Mouse (Mus musculus) stomach, adult 2 months (tissue): ENCODE measurements around the gene Tnfsf13. TPM values are rescaled to one million over a fixed set of nuclear protein-coding genes. Genes with fewer than 3 reads are reported as not detected.

Experiments used
- polyA plus RNA-seq: library from polyadenylated mRNA; depleted of rRNA; stranded (reverse); fragments of >200 nt; gene quantifications from 2 replicates; pipeline ENCODE4 v1.2.3, GENCODE M21; 2012; rRNA removed

The Tnfsf13 gene
- polyA plus RNA-seq: 1.0 and 1.7 TPM in 2 replicates

GRCm38 (mm10) chr11:69685526-69686148 is at the start of gene Tnfsf13:
Tnfsf13 (minus strand) TSS chr11:69685784.

DNA sequence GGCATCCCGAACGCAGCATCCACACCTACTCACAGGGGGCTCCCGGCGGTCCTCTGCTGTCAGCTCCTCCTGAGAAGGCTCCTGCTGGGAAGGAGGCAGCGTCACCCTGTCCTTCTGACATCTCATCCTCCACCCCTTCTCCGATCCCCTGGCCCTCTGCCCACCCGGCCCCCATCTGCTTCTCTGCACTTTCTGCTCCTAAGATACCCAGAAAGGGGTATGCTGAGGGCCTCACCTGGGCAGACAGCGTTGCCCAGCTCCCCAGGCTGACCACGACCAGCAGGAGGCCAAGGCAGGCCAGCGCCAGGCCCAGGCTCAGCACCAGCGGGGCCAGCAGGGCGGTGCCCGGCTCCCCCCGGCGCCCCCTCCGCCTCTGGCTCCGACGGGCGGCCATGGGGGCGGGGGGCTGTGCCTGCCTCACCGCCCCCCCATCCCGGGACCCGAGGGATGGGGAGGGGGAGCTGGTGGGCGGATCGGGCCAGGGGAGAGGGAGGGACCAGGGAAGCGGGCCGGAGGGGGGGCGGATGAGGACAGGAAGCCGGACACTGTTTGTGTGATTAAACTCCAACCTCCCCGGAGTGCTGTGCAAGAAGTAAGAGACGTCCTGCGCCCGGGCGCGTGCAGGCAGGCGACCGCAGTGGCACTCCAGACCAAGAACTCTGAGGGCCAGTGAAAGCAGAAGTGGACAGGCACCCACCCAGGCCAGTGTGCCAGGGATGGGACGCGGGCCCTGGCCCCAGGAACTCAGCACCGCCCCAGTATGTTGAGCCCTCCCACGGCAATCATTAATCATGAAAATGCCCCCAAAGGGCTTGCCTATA is 10.0 kb upstream of the Tnfsf13 start, which contains the start of the genes Tnfsf12 and Tnfsfm13:
TSS of gene Tnfsf12 (minus strand) at position 489 of the 821 bp plus-strand sequence.
TSS of gene Tnfsfm13 (minus strand) at position 738 of the 821 bp plus-strand sequence.

GRCm38 (mm10) chr11:69681314-69682208 is 4.0 kb downstream of the Tnfsf13 start, which contains the start of gene Senp3:
Senp3 (minus strand) TSS chr11:69682084.

DNA sequence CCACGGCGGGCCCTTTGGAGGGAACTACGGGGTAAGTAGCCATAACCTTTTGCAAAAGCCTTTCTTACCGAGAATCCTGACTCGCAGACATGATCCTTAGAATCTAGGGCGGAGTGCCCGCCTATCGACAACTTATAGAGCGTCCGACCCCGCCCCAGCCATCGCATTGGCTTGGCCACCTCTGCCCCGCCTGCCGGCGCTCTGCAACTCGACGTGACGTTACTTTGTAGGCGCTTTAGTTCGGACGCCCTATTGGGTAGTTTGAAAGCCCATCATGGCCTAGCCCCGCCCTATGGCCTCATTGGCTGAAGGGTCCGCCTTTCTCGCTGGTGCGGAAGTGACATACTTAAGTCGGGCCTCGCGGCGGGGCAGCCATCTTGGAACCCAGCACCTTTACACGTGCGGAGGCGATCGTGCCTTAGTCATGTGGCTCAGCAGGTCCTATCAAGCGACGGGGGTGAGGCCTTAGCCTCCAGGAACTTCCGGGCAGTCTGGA is 13.3 kb downstream of the Tnfsf13 start, which contains the start of gene Eif4a1:
TSS of gene Eif4a1 (minus strand) at position 213 of the 496 bp plus-strand sequence.

GRCm38 (mm10) chr11:69665961-69666664 is 19.5 kb downstream of the Tnfsf13 start, which contains the start of gene Cd68:
Cd68 (minus strand) TSS chr11:69666153.

DNA sequence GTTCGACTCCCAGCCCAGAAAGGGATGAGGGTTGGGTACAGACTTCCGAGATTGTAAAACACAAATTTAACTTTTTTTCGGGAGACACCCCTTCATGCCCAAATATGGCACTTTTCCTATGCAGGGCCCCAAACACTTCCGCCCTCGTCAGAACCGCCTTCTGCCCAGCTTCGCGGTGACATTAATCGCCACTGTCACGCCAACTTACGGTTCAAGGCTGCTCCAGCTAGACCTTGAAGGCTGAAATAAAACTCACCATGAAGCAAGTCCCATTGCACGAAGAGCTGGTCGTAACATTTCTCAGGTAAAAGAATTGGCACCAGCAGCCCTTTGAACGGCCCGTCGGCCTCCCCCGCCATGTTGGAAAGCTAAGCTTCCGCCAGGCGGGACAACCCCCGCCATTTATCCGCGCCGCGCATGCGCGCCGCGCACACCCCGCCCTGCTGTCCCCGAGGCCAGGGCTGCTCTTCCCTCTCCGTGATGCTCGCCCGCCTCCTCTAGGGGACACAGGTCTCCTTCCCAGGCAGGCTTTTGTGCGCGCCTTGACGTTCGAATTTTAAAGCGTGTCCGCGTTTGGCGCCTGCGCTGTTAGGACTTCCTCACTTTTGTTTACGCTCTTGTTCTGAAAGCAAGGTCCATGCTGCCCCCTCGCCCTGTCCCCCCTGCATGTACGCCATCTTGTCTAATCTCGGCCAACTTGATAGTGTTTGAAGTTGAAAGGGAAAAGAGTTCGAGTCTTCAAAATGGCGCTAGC is 23.2 kb downstream of the Tnfsf13 start, which contains the start of gene Mpdu1:
TSS of gene Mpdu1 (minus strand) at position 430 of the 754 bp plus-strand sequence.

GRCm38 (mm10) chr11:69655264-69656064 is 30.1 kb downstream of the Tnfsf13 start, which contains the start of gene Sox15:
Sox15 (plus strand) TSS chr11:69655314.

Other genes with a start within 250 kb of the Tnfsf13 start
- 0.01 and 0.08 TPM in 2 replicates for gene Dnah2, start 136.7 kb downstream of the Tnfsf13 start, polyA plus RNA-seq
- gene Efnb3, start 125.6 kb downstream of the Tnfsf13 start, polyA plus RNA-seq: 0.27 and 0.34 TPM in 2 replicates
- 8.5 and 11.1 TPM in 2 replicates for gene Wrap53, start 105.5 kb downstream of the Tnfsf13 start, polyA plus RNA-seq
- 22.0 and 27.4 TPM in 2 replicates for gene Trp53, start 105.4 kb downstream of the Tnfsf13 start, polyA plus RNA-seq
- gene Atp1b2, start 79.8 kb downstream of the Tnfsf13 start, polyA plus RNA-seq: 4.4 and 7.2 TPM in 2 replicates
- gene Shbg, start 67.9 kb downstream of the Tnfsf13 start, polyA plus RNA-seq: not detected in 2 replicates
- gene Sat2, start 63.8 kb downstream of the Tnfsf13 start, polyA plus RNA-seq: 0.60 and 0.94 TPM in 2 replicates
- 26.3 and 30.1 TPM in 2 replicates for gene Fxr2, start 52.8 kb downstream of the Tnfsf13 start, polyA plus RNA-seq
- gene Sox15, start 30.5 kb downstream of the Tnfsf13 start, polyA plus RNA-seq: 5.0 and 6.1 TPM in 2 replicates
- gene Mpdu1, start 23.1 kb downstream of the Tnfsf13 start, polyA plus RNA-seq: 79.1 and 96.6 TPM in 2 replicates
- gene Cd68, start 19.6 kb downstream of the Tnfsf13 start, polyA plus RNA-seq: 19.8 and 26.7 TPM in 2 replicates
- gene Eif4a1, start 13.4 kb downstream of the Tnfsf13 start, polyA plus RNA-seq: 47.2 and 66.8 TPM in 2 replicates
- 10.6 and 12.6 TPM in 2 replicates for gene Senp3, start 3.7 kb downstream of the Tnfsf13 start, polyA plus RNA-seq
- 15.9 and 22.7 TPM in 2 replicates for gene Tnfsf12, start 10.1 kb upstream of the Tnfsf13 start, polyA plus RNA-seq
- 4.2 and 5.1 TPM in 2 replicates for gene Tnfsfm13, start 10.3 kb upstream of the Tnfsf13 start, polyA plus RNA-seq
- 7.3 and 12.3 TPM in 2 replicates for gene Polr2a, start 72.9 kb upstream of the Tnfsf13 start, polyA plus RNA-seq
- gene Slc35g3, start 76.2 kb upstream of the Tnfsf13 start, polyA plus RNA-seq: 0.12 and 0.19 TPM in 2 replicates
- 10.3 and 17.5 TPM in 2 replicates for gene Zbtb4, start 80.1 kb upstream of the Tnfsf13 start, polyA plus RNA-seq
- gene Chrnb1, start 110.2 kb upstream of the Tnfsf13 start, polyA plus RNA-seq: 3.2 and 5.8 TPM in 2 replicates
- gene Fgf11, start 116.1 kb upstream of the Tnfsf13 start, polyA plus RNA-seq: 2.3 and 2.6 TPM in 2 replicates
- 23.4 and 35.3 TPM in 2 replicates for gene Tmem102, start 119.8 kb upstream of the Tnfsf13 start, polyA plus RNA-seq
- gene Gm39566, start 129.5 kb upstream of the Tnfsf13 start, polyA plus RNA-seq: not detected in 2 replicates
- not detected in 2 replicates for gene Spem2, start 132.7 kb upstream of the Tnfsf13 start, polyA plus RNA-seq
- 0.05 TPM in 1 of 2 replicates, not detected in the other for gene Spem1, start 136.4 kb upstream of the Tnfsf13 start, polyA plus RNA-seq
- 10.0 and 11.0 TPM in 2 replicates for gene Nlgn2, start 152.0 kb upstream of the Tnfsf13 start, polyA plus RNA-seq
- 105 and 145 TPM in 2 replicates for gene Tmem256, start 152.7 kb upstream of the Tnfsf13 start, polyA plus RNA-seq
- gene Plscr3, start 160.6 kb upstream of the Tnfsf13 start, polyA plus RNA-seq: 51.9 and 53.6 TPM in 2 replicates
- 18.6 and 19.9 TPM in 2 replicates for gene Tnk1, start 172.9 kb upstream of the Tnfsf13 start, polyA plus RNA-seq
- gene Tmem95, start 192.2 kb upstream of the Tnfsf13 start, polyA plus RNA-seq: not detected in 2 replicates
- 7.2 and 8.2 TPM in 2 replicates for gene Kctd11, start 195.6 kb upstream of the Tnfsf13 start, polyA plus RNA-seq
- gene Acap1, start 209.8 kb upstream of the Tnfsf13 start, polyA plus RNA-seq: 0.81 and 1.9 TPM in 2 replicates
- gene 2810408A11Rik, start 215.2 kb upstream of the Tnfsf13 start, polyA plus RNA-seq: 0.77 and 1.0 TPM in 2 replicates
- gene Neurl4, start 215.3 kb upstream of the Tnfsf13 start, polyA plus RNA-seq: 11.5 and 14.7 TPM in 2 replicates
- 71.1 and 72.4 TPM in 2 replicates for gene Gps2, start 228.1 kb upstream of the Tnfsf13 start, polyA plus RNA-seq
- gene Eif5a, start 236.2 kb upstream of the Tnfsf13 start, polyA plus RNA-seq: 152 and 162 TPM in 2 replicates